Mouse (Mus musculus): ENCODE data around the gene Cdkn1a. TPM values are rescaled to one million over a fixed set of nuclear protein-coding genes. Genes with fewer than 3 reads are reported as not detected.

Cdkn1a gene
- polyA plus RNA-seq, 1 experiment, result 2,069 TPM

GRCm38 (mm10) chr17:29111332-29111731 lies 20.6 kb downstream of the Cdkn1a start:
- no peak for TF ChIP-seq SRF (IDR thresholded peaks at IDR 0.05; ENCODE audit: control insufficient read depth, insufficient read length, low read depth)
- TF ChIP-seq TCF3 (IDR thresholded peaks at IDR 0.05; ENCODE audit: insufficient read length, low read depth), result no peak
- Histone ChIP-seq H3K36me3 (ENCODE audit: control insufficient read depth, insufficient read depth) (no peaks in the 10 kb centered on the region), H3K27me3 (ENCODE audit: control insufficient read depth, insufficient read depth, insufficient read length) (no peaks in the 10 kb centered on the region), H3K4me2 (ENCODE audit: low read depth) (no peak overlapping the region), H3K4me3 (no peak overlapping the region), H3ac (ENCODE audit: control insufficient read depth, insufficient read length) (no peak overlapping the region), H3K79me2 (ENCODE audit: control insufficient read depth, insufficient read depth) (no peaks in the 10 kb centered on the region)

DNA sequence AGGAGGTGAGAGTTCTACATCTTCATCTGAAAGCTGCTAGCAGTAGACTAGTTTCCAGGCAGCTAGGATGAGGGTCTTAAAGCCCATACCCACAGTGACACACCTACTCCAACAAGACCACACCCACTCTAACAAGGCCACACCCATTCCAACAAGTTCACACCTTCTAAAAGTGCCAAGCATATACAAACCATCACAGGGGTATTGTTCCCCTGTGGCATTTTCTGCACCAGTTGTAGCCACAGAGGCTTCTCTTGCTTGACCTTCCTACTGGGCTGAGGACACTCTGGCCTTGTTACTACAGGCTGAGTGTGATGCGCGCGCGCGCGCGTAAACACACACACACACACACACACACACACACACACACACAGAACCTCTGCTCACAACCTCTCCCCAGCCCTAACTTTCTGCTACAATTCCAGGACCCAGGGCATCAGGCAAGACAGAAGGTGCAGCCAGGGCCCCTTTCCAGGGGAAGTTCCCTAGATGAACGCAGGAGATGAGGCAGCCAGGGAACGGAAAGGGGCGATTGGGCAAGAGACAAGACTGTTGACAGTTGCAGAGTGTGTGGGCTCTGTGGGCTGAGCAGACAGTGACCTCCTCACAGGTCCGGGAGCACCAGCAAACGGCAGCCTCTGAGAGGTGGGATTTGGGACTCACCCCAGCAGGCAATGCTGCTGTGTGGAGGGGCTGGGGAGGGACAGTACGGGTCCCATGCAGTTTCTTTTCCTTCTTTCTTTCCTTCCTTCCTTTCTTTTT lies 23.0 kb downstream of the Cdkn1a start, which contains the start of gene Rab44:
TSS of gene Rab44 (plus strand) at position 555 of the 762 bp plus-strand sequence.
- TF ChIP-seq SRF (IDR thresholded peaks at IDR 0.05; ENCODE audit: control insufficient read depth, insufficient read length, low read depth) (no peak), TCF3 (IDR thresholded peaks at IDR 0.05; ENCODE audit: insufficient read length, low read depth) (no peak), E2F4 (IDR thresholded peaks at IDR 0.05; ENCODE audit: insufficient read depth) (no peak), TCF12 (IDR thresholded peaks at IDR 0.05; ENCODE audit: insufficient read depth, poor library complexity, severe bottlenecking) (no peak), MYOD1 (IDR thresholded peaks at IDR 0.05; ENCODE audit: control insufficient read depth in 1 of 3, insufficient read length in 2 of 3, low read depth in 2 of 3) (no peak), POLR2A (IDR thresholded peaks at IDR 0.05; ENCODE audit: insufficient read length, low read depth) (no peak), USF1 (IDR thresholded peaks at IDR 0.05; ENCODE audit: low read depth) (no peak), REST (IDR thresholded peaks at IDR 0.05; ENCODE audit: insufficient read depth, insufficient read length) (no peak), CEBPB (IDR thresholded peaks at IDR 0.05; ENCODE audit: insufficient read depth, poor library complexity, severe bottlenecking) (no peak), MAX (IDR thresholded peaks at IDR 0.05; ENCODE audit: low read depth) (no peak), POLR2AphosphoS2 (IDR thresholded peaks at IDR 0.05; ENCODE audit: insufficient read length, low read depth) (no peak), MYOG (IDR thresholded peaks at IDR 0.05; ENCODE audit: control insufficient read depth in 1 of 3, insufficient read depth in 1 of 3, insufficient read length in 2 of 3, low read depth in 2 of 3) (no peak)
- Histone ChIP-seq H3ac (ENCODE audit: control insufficient read depth, insufficient read length) (no peak within 1 kb of the TSS), H3K4me2 (ENCODE audit: low read depth) (no peak within 1 kb of the TSS), H3K4me3 (no peak within 1 kb of the TSS), H3K36me3 (ENCODE audit: control insufficient read depth, insufficient read depth) (no peaks in the 10 kb centered on the region), H3K79me2 (ENCODE audit: control insufficient read depth, insufficient read depth) (no peaks in the 10 kb centered on the region), H3K27me3 (ENCODE audit: control insufficient read depth, insufficient read depth, insufficient read length) (no peaks in the 10 kb centered on the region)

DNA sequence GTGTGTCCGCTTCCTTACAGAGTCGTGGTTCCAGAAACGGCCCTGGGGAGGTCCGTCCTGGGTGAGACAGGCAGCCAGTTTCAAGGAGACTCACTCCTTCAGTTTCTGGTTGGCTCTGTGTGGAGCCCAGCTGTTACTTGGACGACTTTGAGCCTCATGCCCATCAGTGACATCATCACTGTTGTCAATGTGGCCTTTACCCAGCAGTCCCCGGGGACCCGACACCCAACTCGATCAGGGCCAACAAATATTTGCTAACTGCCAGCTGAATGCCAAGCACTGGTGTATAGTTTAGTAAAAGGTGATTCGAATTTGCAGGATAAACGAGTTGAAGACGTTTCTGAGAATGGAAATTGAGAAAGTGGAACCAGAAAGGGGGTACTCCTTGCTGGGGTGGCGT lies 25.2 kb downstream of the Cdkn1a start:
- Histone ChIP-seq H3ac (ENCODE audit: control insufficient read depth, insufficient read length) (no peak overlapping the region), H3K4me2 (ENCODE audit: low read depth) (peak overlapping the region; percentile 22), H3K79me2 (ENCODE audit: control insufficient read depth, insufficient read depth) (no peaks in the 10 kb centered on the region), H3K27me3 (ENCODE audit: control insufficient read depth, insufficient read depth, insufficient read length) (no peaks in the 10 kb centered on the region), H3K36me3 (ENCODE audit: control insufficient read depth, insufficient read depth) (no peaks in the 10 kb centered on the region), H3K4me3 (no peak overlapping the region)
- TF ChIP-seq MYOD1 (IDR thresholded peaks at IDR 0.05; ENCODE audit: control insufficient read depth in 1 of 3, insufficient read length in 2 of 3, low read depth in 2 of 3), result peak in 1 of 3 experiments; percentile 48
- TF ChIP-seq TCF3 (IDR thresholded peaks at IDR 0.05; ENCODE audit: insufficient read length, low read depth), result no peak
- peak in 1 of 3 experiments; percentile 64 for TF ChIP-seq MYOG (IDR thresholded peaks at IDR 0.05; ENCODE audit: control insufficient read depth in 1 of 3, insufficient read depth in 1 of 3, insufficient read length in 2 of 3, low read depth in 2 of 3)
- TF ChIP-seq USF1 (IDR thresholded peaks at IDR 0.05; ENCODE audit: low read depth), result no peak

DNA sequence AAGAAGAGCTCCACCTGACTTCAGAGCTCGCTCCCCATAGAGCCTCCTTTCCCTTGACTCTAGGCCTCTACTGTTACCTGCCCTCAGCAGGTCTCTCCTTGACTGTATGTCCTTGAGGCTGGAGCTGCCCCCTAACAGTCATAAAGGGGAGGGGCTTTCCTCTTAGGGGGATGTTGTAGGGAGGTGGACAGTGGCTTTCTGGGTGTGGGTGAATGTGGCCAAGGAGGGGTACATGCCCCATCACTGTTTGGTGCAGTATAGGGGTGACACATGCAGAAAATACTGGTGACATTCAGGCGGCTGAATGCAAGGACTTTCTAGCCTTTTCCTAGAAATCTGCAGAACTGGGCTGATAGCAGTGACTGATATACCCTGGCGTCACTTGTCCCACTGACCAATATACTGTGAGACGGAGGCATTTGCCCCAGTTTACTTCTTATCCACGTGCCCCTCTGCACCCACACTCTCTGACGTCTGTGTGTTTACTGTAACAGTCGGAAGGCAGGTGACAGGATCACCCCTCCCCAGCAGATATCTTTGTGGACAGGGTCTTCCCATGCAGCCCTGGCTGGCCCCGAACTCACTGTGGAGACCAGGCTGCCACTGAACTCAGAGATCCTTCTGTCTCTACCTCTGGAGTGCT lies 26.4 kb downstream of the Cdkn1a start:
- Histone ChIP-seq H3ac (ENCODE audit: control insufficient read depth, insufficient read length) (no peak overlapping the region), H3K36me3 (ENCODE audit: control insufficient read depth, insufficient read depth) (no peaks in the 10 kb centered on the region), H3K27me3 (ENCODE audit: control insufficient read depth, insufficient read depth, insufficient read length) (no peaks in the 10 kb centered on the region), H3K4me3 (no peak overlapping the region), H3K4me2 (ENCODE audit: low read depth) (no peak overlapping the region), H3K79me2 (ENCODE audit: control insufficient read depth, insufficient read depth) (no peaks in the 10 kb centered on the region)
- no peak for TF ChIP-seq E2F4 (IDR thresholded peaks at IDR 0.05; ENCODE audit: insufficient read depth)
- no peak for TF ChIP-seq MYOG (IDR thresholded peaks at IDR 0.05; ENCODE audit: control insufficient read depth in 1 of 3, insufficient read depth in 1 of 3, insufficient read length in 2 of 3, low read depth in 2 of 3)
- no peak for TF ChIP-seq POLR2AphosphoS2 (IDR thresholded peaks at IDR 0.05; ENCODE audit: insufficient read length, low read depth)
- TF ChIP-seq TCF3 (IDR thresholded peaks at IDR 0.05; ENCODE audit: insufficient read length, low read depth), result no peak
- TF ChIP-seq MAX (IDR thresholded peaks at IDR 0.05; ENCODE audit: low read depth), result no peak
- no peak for TF ChIP-seq REST (IDR thresholded peaks at IDR 0.05; ENCODE audit: insufficient read depth, insufficient read length)
- no peak for TF ChIP-seq POLR2A (IDR thresholded peaks at IDR 0.05; ENCODE audit: insufficient read length, low read depth)
- TF ChIP-seq TCF12 (IDR thresholded peaks at IDR 0.05; ENCODE audit: insufficient read depth, poor library complexity, severe bottlenecking), result no peak
- TF ChIP-seq CEBPB (IDR thresholded peaks at IDR 0.05; ENCODE audit: insufficient read depth, poor library complexity, severe bottlenecking), result no peak
- TF ChIP-seq MYOD1 (IDR thresholded peaks at IDR 0.05; ENCODE audit: control insufficient read depth in 1 of 3, insufficient read length in 2 of 3, low read depth in 2 of 3), result no peak

DNA sequence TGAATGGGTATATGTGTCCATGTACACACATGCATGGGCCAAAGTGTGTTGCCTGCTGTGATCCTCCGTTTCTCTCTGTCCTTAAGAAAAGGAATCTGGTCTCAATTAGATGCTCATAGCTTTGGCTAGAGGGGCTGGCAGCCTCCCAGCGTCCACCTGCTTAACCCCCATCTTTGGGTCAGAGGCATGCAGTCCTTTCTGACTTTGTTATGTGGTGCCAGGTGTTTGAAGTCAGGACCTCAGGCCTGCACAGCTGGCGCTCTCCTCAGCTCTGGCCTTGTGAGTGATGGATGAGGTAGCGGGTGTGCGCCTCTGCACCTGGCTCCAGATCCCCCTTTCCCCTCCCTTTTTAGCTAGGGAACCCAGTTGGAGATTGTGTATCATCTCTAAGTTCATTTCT lies 27.3 kb downstream of the Cdkn1a start:
- TF ChIP-seq REST (IDR thresholded peaks at IDR 0.05; ENCODE audit: insufficient read depth, insufficient read length), result no peak
- peak; percentile 53 for TF ChIP-seq TCF12 (IDR thresholded peaks at IDR 0.05; ENCODE audit: insufficient read depth, poor library complexity, severe bottlenecking)
- peak in 2 of 3 experiments; percentile 83 to 85 for TF ChIP-seq MYOD1 (IDR thresholded peaks at IDR 0.05; ENCODE audit: control insufficient read depth in 1 of 3, insufficient read length in 2 of 3, low read depth in 2 of 3)
- peak in 2 of 3 experiments; percentile 28 to 76 for TF ChIP-seq MYOG (IDR thresholded peaks at IDR 0.05; ENCODE audit: control insufficient read depth in 1 of 3, insufficient read depth in 1 of 3, insufficient read length in 2 of 3, low read depth in 2 of 3)
- Histone ChIP-seq H3K4me2 (ENCODE audit: low read depth) (no peak overlapping the region), H3K79me2 (ENCODE audit: control insufficient read depth, insufficient read depth) (no peaks in the 10 kb centered on the region), H3K4me3 (no peak overlapping the region), H3K27me3 (ENCODE audit: control insufficient read depth, insufficient read depth, insufficient read length) (no peaks in the 10 kb centered on the region), H3K36me3 (ENCODE audit: control insufficient read depth, insufficient read depth) (no peaks in the 10 kb centered on the region), H3ac (ENCODE audit: control insufficient read depth, insufficient read length) (no peak overlapping the region)
